Comparison of ENCODE assay signal across 9 mouse cellular contexts in the genomic region with DNA sequence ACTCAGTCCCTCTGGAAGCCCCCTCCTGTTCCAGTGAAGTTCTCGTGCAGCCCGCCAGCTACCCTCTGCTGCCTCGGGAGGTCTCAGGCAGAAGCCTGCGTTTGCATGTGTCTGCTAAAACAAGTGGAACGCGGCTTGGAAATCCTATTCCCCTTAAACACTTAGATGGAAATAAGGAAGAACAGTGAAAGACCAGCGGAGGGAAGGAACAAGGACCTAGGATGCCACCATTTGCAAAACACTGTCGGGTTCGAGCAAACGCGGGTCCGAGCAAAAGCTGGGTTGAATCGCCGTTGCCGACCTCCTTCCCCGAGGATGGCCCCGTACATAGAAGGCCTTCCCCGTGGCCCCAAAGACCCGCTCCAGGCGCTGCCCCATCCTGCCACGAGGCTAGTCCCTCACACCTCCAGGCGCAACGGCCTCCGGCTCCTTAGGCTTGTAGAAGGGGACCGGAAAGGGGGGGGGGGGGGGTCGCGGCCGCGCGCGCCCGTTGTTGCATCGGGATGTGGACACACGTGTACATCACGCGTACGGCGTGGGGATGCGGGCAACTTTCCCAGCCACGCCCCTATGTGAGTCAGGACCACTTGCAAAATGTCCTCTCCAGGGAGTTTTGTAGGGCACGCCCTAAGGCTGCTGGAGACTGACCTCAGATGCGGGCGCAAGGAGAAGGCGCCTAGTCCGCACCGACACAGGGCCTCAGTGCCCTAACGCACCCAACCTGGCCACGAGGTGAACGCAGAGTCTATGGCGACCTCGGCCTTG. TPM values are rescaled to one million over a fixed set of nuclear protein-coding genes. Genes with fewer than 3 reads are reported as not detected.
DNase-seq lines count a peak whose midpoint lies in the region; ATAC-seq lines count a peak whose summit lies in the region.
"Had no signal": no experiment of that assay in that cellular context is flagged by ENCODE, and none has a peak within 500 bp of the region (broad histone marks: within the 10 kb centered on the region; RNA-seq: fewer than 3 reads in every experiment).

No protein-coding gene starts in this region.

- H3K4me2 ChIP-seq in kidney, embryonic 16.5 days (replicated peaks; ENCODE audit: low read depth, low read length): peak overlapping the region; percentile 59
- H3K4me2 ChIP-seq in heart, embryonic 16.5 days (ENCODE audit: low read depth, low read length): peak overlapping the region; percentile 73
- peak overlapping the region; percentile 24; the same call in 1 of the 2 replicates for H3K4me2 ChIP-seq in liver, embryonic 16.5 days (ENCODE audit: low read depth, low read length)
- peak overlapping the region; percentile 60 for H3K4me2 ChIP-seq in neural tube, embryonic 15.5 days

- DNase-seq in kidney, adult 9 months: no peak
- peak; percentile 58 for DNase-seq in embryo, embryonic 9.5 days (ENCODE audit: extremely low spot score)
- DNase-seq in spleen, postnatal 36 days (ENCODE audit: low spot score in 2 of 2): no peak
- DNase-seq in spleen, adult 18-20 months: no peak

- H3K9me3 ChIP-seq in kidney, embryonic 16.5 days (ENCODE audit: low read length): no peaks in the 10 kb centered on the region
- no peaks in the 10 kb centered on the region for H3K9me3 ChIP-seq in heart, embryonic 16.5 days (replicated peaks; ENCODE audit: control insufficient read depth, low read length)
- H3K9me3 ChIP-seq in liver, embryonic 16.5 days (replicated peaks; ENCODE audit: control insufficient read depth, low read length): no peaks in the 10 kb centered on the region
- H3K9me3 ChIP-seq in neural tube, embryonic 15.5 days (replicated peaks): no peaks in the 10 kb centered on the region

- peak overlapping the region; percentile 46 for H3K4me3 ChIP-seq in kidney, embryonic 16.5 days (ENCODE audit: low read length)
- peak overlapping the region; percentile 51 for H3K4me3 ChIP-seq in heart, embryonic 16.5 days (ENCODE audit: low read length)
- H3K4me3 ChIP-seq in liver, embryonic 16.5 days (ENCODE audit: low read depth, low read length): no peak overlapping the region
- H3K4me3 ChIP-seq in neural tube, embryonic 15.5 days (replicated peaks): peak overlapping the region; percentile 31

- no peak overlapping the region for H3K27ac ChIP-seq in kidney, embryonic 16.5 days (ENCODE audit: low read length)
- no peak overlapping the region for H3K27ac ChIP-seq in heart, embryonic 16.5 days (ENCODE audit: low read length)
- no peak overlapping the region for H3K27ac ChIP-seq in liver, embryonic 16.5 days (ENCODE audit: low read length)
- no peak overlapping the region for H3K27ac ChIP-seq in neural tube, embryonic 15.5 days (replicated peaks)

- ATAC-seq in kidney, embryonic 16.5 days (ENCODE audit: low FRiP score, low TSS enrichment): peak; percentile 65
- ATAC-seq in heart, embryonic 16.5 days (replicated peaks; ENCODE audit: extremely low read depth, insufficient read depth, low FRiP score): 0 out of 2 replicates have a peak, but pooled peaks have one; percentile 37
- no peak for ATAC-seq in liver, embryonic 16.5 days (ENCODE audit: low read depth)
- peak; percentile 41; the same call in 1 of the 2 replicates for ATAC-seq in neural tube, embryonic 15.5 days (ENCODE audit: low FRiP score)
- ATAC-seq: Patski had no signal

- peaks cover 14% of the 10 kb centered on the region for H3K4me1 ChIP-seq in kidney, embryonic 16.5 days (ENCODE audit: insufficient read depth, low read length)
- H3K4me1 ChIP-seq in heart, embryonic 16.5 days (ENCODE audit: control insufficient read depth, insufficient read depth, low read length): peaks cover 20% of the 10 kb centered on the region
- H3K4me1 ChIP-seq in liver, embryonic 16.5 days (ENCODE audit: control insufficient read depth, low read depth, low read length): no peaks in the 10 kb centered on the region
- peaks cover 19% of the 10 kb centered on the region for H3K4me1 ChIP-seq in neural tube, embryonic 15.5 days

- no peak overlapping the region; the same call in 1 of the 2 replicates for H3K9ac ChIP-seq in kidney, embryonic 16.5 days (replicated peaks; ENCODE audit: low read length)
- no peak overlapping the region for H3K9ac ChIP-seq in heart, embryonic 16.5 days (ENCODE audit: low read length)
- H3K9ac ChIP-seq in liver, embryonic 16.5 days (ENCODE audit: low read depth, low read length): no peak overlapping the region
- no peak overlapping the region for H3K9ac ChIP-seq in neural tube, embryonic 15.5 days (replicated peaks)

- under 1% methylated on average over 50 of the region's 51 CpGs for WGBS in kidney, embryonic 16.5 days
- 1% methylated on average over 51 of the region's 51 CpGs for WGBS in heart, embryonic 16.5 days
- 1% methylated on average over 48 of the region's 51 CpGs for WGBS in liver, embryonic 16.5 days (ENCODE audit: insufficient replicate concordance)
- under 1% methylated on average over 46 of the region's 51 CpGs for WGBS in neural tube, embryonic 15.5 days

- peaks cover 88% of the 10 kb centered on the region for H3K27me3 ChIP-seq in kidney, embryonic 16.5 days (ENCODE audit: insufficient read depth, low read length)
- peaks cover 70% of the 10 kb centered on the region for H3K27me3 ChIP-seq in heart, embryonic 16.5 days (ENCODE audit: control insufficient read depth, insufficient read depth, low read length)
- peaks cover 71% of the 10 kb centered on the region for H3K27me3 ChIP-seq in liver, embryonic 16.5 days (ENCODE audit: control insufficient read depth, insufficient read depth, low read depth, low read length)
- peaks cover 76% of the 10 kb centered on the region for H3K27me3 ChIP-seq in neural tube, embryonic 15.5 days (replicated peaks)

- no peaks in the 10 kb centered on the region for H3K36me3 ChIP-seq in kidney, embryonic 16.5 days (ENCODE audit: insufficient read depth, low read length)
- H3K36me3 ChIP-seq in heart, embryonic 16.5 days (ENCODE audit: control insufficient read depth, insufficient read depth): no peaks in the 10 kb centered on the region
- no peaks in the 10 kb centered on the region for H3K36me3 ChIP-seq in liver, embryonic 16.5 days (ENCODE audit: control insufficient read depth, insufficient read depth)
- no peaks in the 10 kb centered on the region for H3K36me3 ChIP-seq in neural tube, embryonic 15.5 days

RNA-seq across cellular contexts. Expression of a gene that starts 21.5 kb away (rescaled TPM):
- 3.7 and 4.0 TPM in 2 replicates for polyA plus RNA-seq in kidney, embryonic 16.5 days (2015; fragmentation: Nextera tagmentation; extraction: Ambion mirVana)
- polyA plus RNA-seq in heart, embryonic 16.5 days (2015; fragmentation: Nextera tagmentation; extraction: Ambion mirVana): 2.1 and 2.2 TPM in 2 replicates
- polyA plus RNA-seq in liver, embryonic 16.5 days (2015; fragmentation: Nextera tagmentation; extraction: Ambion mirVana): 0.25 and 0.31 TPM in 2 replicates
- polyA plus RNA-seq in neural tube, embryonic 15.5 days (2015; fragmentation: Nextera tagmentation; extraction: Ambion mirVana): 16.8 and 21.0 TPM in 2 replicates
